Mouse (Mus musculus): ENCODE data around the gene Pnp2. TPM values are rescaled to one million over a fixed set of nuclear protein-coding genes. Genes with fewer than 3 reads are reported as not detected.

Gene Pnp2
- polyA plus RNA-seq, 1 experiment from 2014 or later = 0.39 TPM

DNA sequence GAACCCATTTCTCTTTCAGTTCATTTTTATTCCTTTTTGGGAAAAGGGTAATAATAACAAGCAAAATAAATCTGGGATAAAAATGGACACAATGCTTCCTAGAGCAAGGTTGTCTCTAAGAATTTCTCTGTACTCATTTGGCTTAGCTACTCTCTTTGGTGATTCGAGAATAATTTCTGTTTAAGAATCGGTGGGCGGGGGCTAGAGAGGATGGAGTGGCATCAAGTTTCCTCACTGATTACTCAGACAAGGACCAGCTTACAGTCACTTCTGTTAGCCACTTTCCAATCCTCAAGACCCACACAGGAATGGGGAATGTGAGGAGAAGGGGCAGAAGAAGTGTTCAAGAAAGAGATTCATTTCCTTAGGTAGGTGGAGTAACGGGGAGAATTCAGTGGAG, 53.0 kb downstream of the Pnp2 start:
- Histone ChIP-seq H3K36me3 (ENCODE audit: control insufficient read depth, insufficient read depth, low read length) (no peaks in the 10 kb centered on the region), H3K4me1 (replicated peaks; ENCODE audit: control insufficient read depth, insufficient read depth, low read length) (no peaks in the 10 kb centered on the region), H3K27ac (ENCODE audit: low read depth, low read length) (no peak overlapping the region), H3K9ac (ENCODE audit: low read length) (no peak overlapping the region), H3K9me3 (ENCODE audit: control insufficient read depth, low read length) (no peaks in the 10 kb centered on the region), H3K4me3 (ENCODE audit: low read depth, low read length) (no peak overlapping the region), H3K27me3 (ENCODE audit: control insufficient read depth, insufficient read depth, low read length) (no peaks in the 10 kb centered on the region), H3K4me2 (ENCODE audit: low read depth, low read length, severe bottlenecking) (no peak overlapping the region)
- 87% methylated on average over 4 of the region's 4 CpGs for WGBS
- DNase-seq (ENCODE audit: low spot score) (no peak), ATAC-seq (replicated peaks; ENCODE audit: low FRiP score) (no peak)

DNA sequence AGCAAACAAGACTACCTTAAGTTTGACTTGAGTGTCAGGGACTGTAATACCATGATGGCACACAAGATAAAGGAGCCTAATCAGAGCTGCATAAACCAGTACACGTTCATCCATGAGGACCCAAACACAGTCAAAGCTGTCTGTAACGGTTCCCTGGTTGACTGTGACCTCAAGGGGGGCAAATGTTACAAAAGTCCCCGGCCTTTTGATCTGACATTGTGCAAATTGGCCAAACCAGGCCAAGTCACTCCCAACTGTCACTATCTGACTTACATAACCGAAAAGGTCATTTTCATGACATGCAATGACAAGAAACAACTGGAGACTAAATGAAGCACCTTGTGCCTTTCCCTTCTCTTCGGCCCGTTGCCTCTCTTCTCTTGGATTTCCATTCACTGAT, 53.8 kb downstream of the Pnp2 start:
- WGBS = 90% methylated on average over 6 of the region's 6 CpGs
- no peaks in the 10 kb centered on the region for H3K27me3 ChIP-seq (ENCODE audit: control insufficient read depth, insufficient read depth, low read length)
- no peaks in the 10 kb centered on the region for H3K4me1 ChIP-seq (replicated peaks; ENCODE audit: control insufficient read depth, insufficient read depth, low read length)
- no peak for ATAC-seq (replicated peaks; ENCODE audit: low FRiP score)
- H3K36me3 ChIP-seq (ENCODE audit: control insufficient read depth, insufficient read depth, low read length) = no peaks in the 10 kb centered on the region
- no peak for DNase-seq (ENCODE audit: low spot score)
- no peaks in the 10 kb centered on the region for H3K9me3 ChIP-seq (ENCODE audit: control insufficient read depth, low read length)
- no peak overlapping the region for H3K4me3 ChIP-seq (ENCODE audit: low read depth, low read length)
- no peak overlapping the region for H3K27ac ChIP-seq (ENCODE audit: low read depth, low read length)
- H3K9ac ChIP-seq (ENCODE audit: low read length) = no peak overlapping the region
- H3K4me2 ChIP-seq (ENCODE audit: low read depth, low read length, severe bottlenecking) = no peak overlapping the region

Other genes starting within 250 kb of the Pnp2 start
- not detected in 2 replicates for gene Olfr748, start 248.6 kb upstream of the Pnp2 start, polyA plus RNA-seq (2014; fragmentation: Nextera tagmentation; extraction: Ambion mirVana)
- not detected in 2 replicates for gene Olfr749, start 210.9 kb upstream of the Pnp2 start, polyA plus RNA-seq (2014; fragmentation: Nextera tagmentation; extraction: Ambion mirVana)
- 101 and 109 TPM in 2 replicates for gene Ttc5, start 170.5 kb upstream of the Pnp2 start, polyA plus RNA-seq (2014; fragmentation: Nextera tagmentation; extraction: Ambion mirVana)
- not detected in 2 replicates for gene Ccnb1ip1, start 148.3 kb upstream of the Pnp2 start, polyA plus RNA-seq (2014; fragmentation: Nextera tagmentation; extraction: Ambion mirVana)
- gene Parp2, start 148.2 kb upstream of the Pnp2 start, polyA plus RNA-seq (2014; fragmentation: Nextera tagmentation; extraction: Ambion mirVana) = 73.9 and 87.7 TPM in 2 replicates
- 4.4 and 5.2 TPM in 2 replicates for gene Tep1, start 85.4 kb upstream of the Pnp2 start, polyA plus RNA-seq (2014; fragmentation: Nextera tagmentation; extraction: Ambion mirVana)
- 0.16 and 0.21 TPM in 2 replicates for gene Klhl33, start 58.5 kb upstream of the Pnp2 start, polyA plus RNA-seq (2014; fragmentation: Nextera tagmentation; extraction: Ambion mirVana)
- 158 and 179 TPM in 2 replicates for gene Osgep, start 31.1 kb upstream of the Pnp2 start, polyA plus RNA-seq (2014; fragmentation: Nextera tagmentation; extraction: Ambion mirVana)
- 399 and 410 TPM in 2 replicates for gene Apex1, start 31.0 kb upstream of the Pnp2 start, polyA plus RNA-seq (2014; fragmentation: Nextera tagmentation; extraction: Ambion mirVana)
- 54.4 and 67.3 TPM in 2 replicates for gene Pip4p1, start 25.1 kb upstream of the Pnp2 start, polyA plus RNA-seq (2014; fragmentation: Nextera tagmentation; extraction: Ambion mirVana)
- gene Pnp, start 24.9 kb upstream of the Pnp2 start, polyA plus RNA-seq (2014; fragmentation: Nextera tagmentation; extraction: Ambion mirVana) = 64.9 and 69.6 TPM in 2 replicates
- not detected in 2 replicates for gene Gm49342, start 11.5 kb upstream of the Pnp2 start, polyA plus RNA-seq (2014; fragmentation: Nextera tagmentation; extraction: Ambion mirVana)
- gene Rnase10, start 51.8 kb downstream of the Pnp2 start, polyA plus RNA-seq (2014; fragmentation: Nextera tagmentation; extraction: Ambion mirVana) = not detected in 2 replicates
- not detected in 2 replicates for gene Rnase9, start 85.9 kb downstream of the Pnp2 start, polyA plus RNA-seq (2014; fragmentation: Nextera tagmentation; extraction: Ambion mirVana)
- not detected in 2 replicates for gene Rnase11, start 94.2 kb downstream of the Pnp2 start, polyA plus RNA-seq (2014; fragmentation: Nextera tagmentation; extraction: Ambion mirVana)
- gene Rnase12, start 101.7 kb downstream of the Pnp2 start, polyA plus RNA-seq (2014; fragmentation: Nextera tagmentation; extraction: Ambion mirVana) = not detected in 2 replicates
- gene Olfr750, start 118.4 kb downstream of the Pnp2 start, polyA plus RNA-seq (2014; fragmentation: Nextera tagmentation; extraction: Ambion mirVana) = 0.04 TPM in 1 of 2 replicates, not detected in the other
- 10.8 and 11.4 TPM in 2 replicates for gene Rnase4, start 135.1 kb downstream of the Pnp2 start, polyA plus RNA-seq (2014; fragmentation: Nextera tagmentation; extraction: Ambion mirVana)
- 1.9 and 3.0 TPM in 2 replicates for gene Ang, start 135.2 kb downstream of the Pnp2 start, polyA plus RNA-seq (2014; fragmentation: Nextera tagmentation; extraction: Ambion mirVana)
- 0.19 TPM in 1 of 2 replicates, not detected in the other for gene Eddm3b, start 158.4 kb downstream of the Pnp2 start, polyA plus RNA-seq (2014; fragmentation: Nextera tagmentation; extraction: Ambion mirVana)
- gene Rnase6, start 167.9 kb downstream of the Pnp2 start, polyA plus RNA-seq (2014; fragmentation: Nextera tagmentation; extraction: Ambion mirVana) = not detected in 2 replicates
- gene Rnase1, start 190.8 kb downstream of the Pnp2 start, polyA plus RNA-seq (2014; fragmentation: Nextera tagmentation; extraction: Ambion mirVana) = not detected in 2 replicates
- not detected in 2 replicates for gene Rnase2b, start 206.3 kb downstream of the Pnp2 start, polyA plus RNA-seq (2014; fragmentation: Nextera tagmentation; extraction: Ambion mirVana)
- not detected in 2 replicates for gene Ang2, start 243.2 kb downstream of the Pnp2 start, polyA plus RNA-seq (2014; fragmentation: Nextera tagmentation; extraction: Ambion mirVana)
- gene Ear14, start 247.4 kb downstream of the Pnp2 start, polyA plus RNA-seq (2014; fragmentation: Nextera tagmentation; extraction: Ambion mirVana) = not detected in 2 replicates